Mouse (Mus musculus) naive thymus-derived CD4-positive, alpha-beta T cell, adult 2 months (primary cell): ENCODE measurements at regions not wholly inside any gene's neighbourhood (a gene's known extent, or its start where the extent isn't known, plus 50 kb on each side); places are given as distances from the start of the nearest gene placed in this dataset.

ENCODE experiments used
- DNase-seq: peaks from one replicate; pipeline ENCODE4 v3.0.0-alpha.2; 2011; ENCODE audit warnings: low read depth

- DNase-seq, result no peak
Measured at GRCm38 (mm10) chr11:64655162-64655561, 218.7 kb upstream of the F930015N05Rik start.

GRCm38 (mm10) chr11:64663166-64663565 is 226.7 kb upstream of the F930015N05Rik start:
- no peak for DNase-seq

GRCm38 (mm10) chr11:64667010-64667409 is 230.6 kb upstream of the F930015N05Rik start:
- no peak for DNase-seq

- DNase-seq, result no peak
Measured at GRCm38 (mm10) chr11:64667521-64667920, 231.1 kb upstream of the F930015N05Rik start.

- no peak for DNase-seq
Measured at GRCm38 (mm10) chr11:64671898-64672297, 235.4 kb upstream of the F930015N05Rik start.

- DNase-seq, result no peak
Measured at GRCm38 (mm10) chr11:64673546-64673945, 237.1 kb upstream of the F930015N05Rik start.

- DNase-seq, result no peak
Measured at GRCm38 (mm10) chr11:64703776-64704175, 267.3 kb upstream of the F930015N05Rik start.

GRCm38 (mm10) chr11:64711801-64712200 is 267.0 kb upstream of the Elac2 start:
- DNase-seq, result no peak

- DNase-seq, result no peak
Measured at GRCm38 (mm10) chr11:64715182-64715581, 263.7 kb upstream of the Elac2 start.

- peak; percentile 62 for DNase-seq
Measured at GRCm38 (mm10) chr11:64718316-64719085, 260.3 kb upstream of the Elac2 start.

GRCm38 (mm10) chr11:64726249-64726648 is 252.6 kb upstream of the Elac2 start:
- DNase-seq, result no peak

GRCm38 (mm10) chr11:64727841-64728421 is 250.9 kb upstream of the Elac2 start:
- DNase-seq, result no peak

- DNase-seq, result no peak
Measured at GRCm38 (mm10) chr11:64738948-64739347, 239.9 kb upstream of the Elac2 start.

- no peak for DNase-seq
Measured at GRCm38 (mm10) chr11:64743753-64744152, 235.1 kb upstream of the Elac2 start.

GRCm38 (mm10) chr11:64746146-64746545 is 232.7 kb upstream of the Elac2 start:
- DNase-seq, result no peak

- no peak for DNase-seq
Measured at GRCm38 (mm10) chr11:64749976-64750375, 228.9 kb upstream of the Elac2 start.

- DNase-seq, result peak; percentile 23
Measured at GRCm38 (mm10) chr11:64752299-64752698, 226.5 kb upstream of the Elac2 start.

- no peak for DNase-seq
Measured at GRCm38 (mm10) chr11:64752816-64753215, 226.0 kb upstream of the Elac2 start.

GRCm38 (mm10) chr11:64754076-64754475 is 224.8 kb upstream of the Elac2 start:
- no peak for DNase-seq

- peak; percentile 26 for DNase-seq
Measured at GRCm38 (mm10) chr11:64755563-64755962, 223.3 kb upstream of the Elac2 start.

GRCm38 (mm10) chr11:64760626-64761025 is 218.2 kb upstream of the Elac2 start:
- no peak for DNase-seq

- DNase-seq, result no peak
Measured at GRCm38 (mm10) chr11:64762755-64763154, 216.1 kb upstream of the Elac2 start.

GRCm38 (mm10) chr11:64764056-64764455 is 214.8 kb upstream of the Elac2 start:
- DNase-seq, result no peak

- DNase-seq, result no peak
Measured at GRCm38 (mm10) chr11:64776691-64777090, 202.1 kb upstream of the Elac2 start.
